Mouse (Mus musculus): Measurements from ENCODE around the gene Mapk10.
"Not testable (repeated sequence)": the region's sequence is repeated elsewhere in the genome, so short reads cannot be mapped to it uniquely, and the experiment has no call there.

Gene Mapk10

GRCm38 (mm10) chr5:102947061-102947711 is 263.9 kb downstream of the Mapk10 start:
- peak; percentile 30 for DNase-seq

GRCm38 (mm10) chr5:102946625-102947024 is 264.5 kb downstream of the Mapk10 start:
- no peak for DNase-seq

- DNase-seq, result peak; percentile 21
Measured at GRCm38 (mm10) chr5:102943864-102944630, 267.1 kb downstream of the Mapk10 start.

- peak; percentile 21 for DNase-seq
Measured at GRCm38 (mm10) chr5:102930161-102930560, 281.0 kb downstream of the Mapk10 start.

- DNase-seq, result no peak
Measured at GRCm38 (mm10) chr5:102926786-102927185, 284.3 kb downstream of the Mapk10 start.

GRCm38 (mm10) chr5:102920199-102920598 is 290.9 kb downstream of the Mapk10 start:
- DNase-seq, result no peak

- no peak for DNase-seq
Measured at GRCm38 (mm10) chr5:102905441-102906211, 305.5 kb downstream of the Mapk10 start.

- DNase-seq, result peak; percentile 22
Measured at GRCm38 (mm10) chr5:102904066-102904465, 307.1 kb downstream of the Mapk10 start.

- peak; percentile 69 for DNase-seq
Measured at GRCm38 (mm10) chr5:102903487-102903886, 307.6 kb downstream of the Mapk10 start.

GRCm38 (mm10) chr5:102901176-102901575 is 310.0 kb downstream of the Mapk10 start:
- peak; percentile 20 for DNase-seq

- DNase-seq, result no peak
Measured at GRCm38 (mm10) chr5:102899680-102900215, 311.4 kb downstream of the Mapk10 start.

GRCm38 (mm10) chr5:102898301-102898700 is 312.8 kb downstream of the Mapk10 start:
- DNase-seq, result no peak

GRCm38 (mm10) chr5:102892226-102892625 is 318.9 kb downstream of the Mapk10 start:
- DNase-seq, result no peak

- DNase-seq, result no peak
Measured at GRCm38 (mm10) chr5:102889163-102889488, 322.0 kb downstream of the Mapk10 start.

- DNase-seq, result no peak
Measured at GRCm38 (mm10) chr5:102888482-102889162, 322.5 kb downstream of the Mapk10 start.

- DNase-seq, result no peak
Measured at GRCm38 (mm10) chr5:102875628-102876027, 335.5 kb downstream of the Mapk10 start.

GRCm38 (mm10) chr5:102874605-102875298 is 336.4 kb downstream of the Mapk10 start:
- peak; percentile 74 for DNase-seq

GRCm38 (mm10) chr5:102872996-102873395 is 338.1 kb downstream of the Mapk10 start:
- DNase-seq, result not testable (repeated sequence)

- peak; percentile 58 for DNase-seq
Measured at GRCm38 (mm10) chr5:102868196-102868595, 342.9 kb downstream of the Mapk10 start.

- DNase-seq, result no peak
Measured at GRCm38 (mm10) chr5:102859749-102860148, 351.4 kb downstream of the Mapk10 start.

- DNase-seq, result no peak
Measured at GRCm38 (mm10) chr5:102858047-102858446, 353.1 kb downstream of the Mapk10 start.

Data from kidney, postnatal 10 days (tissue).